Mouse (Mus musculus): ENCODE data around the gene Hoxd10.

The Hoxd10 gene

DNA sequence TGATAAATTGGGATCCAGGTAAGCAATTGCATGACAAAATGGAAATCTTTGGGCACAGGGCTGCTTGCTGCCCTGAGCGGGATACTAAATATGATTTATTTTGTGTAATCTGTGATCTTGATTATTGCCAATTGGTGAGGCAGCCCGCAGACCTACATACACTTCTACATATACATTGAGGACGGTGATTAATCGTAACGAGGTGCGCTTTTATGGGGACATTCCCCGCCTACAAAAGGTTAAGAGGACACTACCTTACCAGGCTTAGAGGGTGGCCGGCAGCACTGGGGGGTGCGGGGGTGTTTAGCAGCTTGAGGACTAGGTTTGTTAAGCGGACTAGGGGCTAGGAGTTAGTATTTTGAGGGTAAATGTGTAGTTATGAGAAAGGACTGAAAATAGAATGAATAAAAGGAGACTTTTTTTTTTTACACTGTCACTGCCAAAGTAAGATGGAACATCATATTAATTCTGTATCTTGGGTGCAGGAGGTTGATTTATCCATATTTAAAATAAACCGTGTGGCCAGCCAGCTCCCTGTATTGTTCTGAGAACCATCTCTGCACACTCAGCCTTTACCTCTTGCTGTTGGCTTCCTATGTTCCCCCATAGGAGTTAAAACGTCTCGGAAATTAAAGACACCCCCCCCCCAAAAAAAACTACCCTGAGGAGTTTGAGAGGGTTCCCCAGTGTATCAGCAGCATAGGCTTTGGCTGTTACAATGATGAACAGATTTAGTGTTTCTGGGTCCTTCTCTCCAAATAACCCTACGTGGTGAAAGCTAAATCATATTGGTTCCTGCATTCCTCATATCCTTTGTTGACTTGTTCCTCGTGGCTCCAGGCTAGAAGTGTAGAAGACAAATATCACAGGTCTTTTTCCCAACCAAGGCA is 45.2 kb downstream of the Hoxd10 start:
- in situ Hi-C loops (cut with MboI; ENCODE audit: low sequenced_read_pairs), result no loop called here

DNA sequence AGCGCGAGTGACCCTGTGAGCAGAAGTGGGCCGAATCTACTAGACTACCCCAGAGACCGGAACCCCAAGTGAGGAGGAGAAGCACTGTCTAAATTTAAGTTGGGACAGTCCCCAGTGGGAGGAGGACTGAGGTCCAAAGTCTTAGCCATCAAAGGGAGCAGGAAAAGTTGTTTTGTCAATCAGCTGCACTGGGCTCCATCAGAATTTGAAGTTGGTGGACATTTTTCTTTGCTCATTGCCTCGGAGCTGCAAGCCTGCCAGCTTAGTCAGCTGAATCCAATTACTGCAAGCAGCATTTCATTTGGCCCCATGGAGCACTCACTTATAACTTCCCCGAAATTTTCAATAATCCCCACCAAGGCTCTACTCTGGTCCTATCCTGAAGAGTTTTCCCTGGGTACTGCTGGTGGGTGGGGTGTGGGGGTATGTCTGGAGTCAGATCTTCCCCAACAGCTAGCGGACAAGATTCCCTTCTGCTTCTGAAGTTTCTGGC is 45.9 kb downstream of the Hoxd10 start:
- in situ Hi-C loops (cut with MboI; ENCODE audit: low sequenced_read_pairs), result no loop called here

DNA sequence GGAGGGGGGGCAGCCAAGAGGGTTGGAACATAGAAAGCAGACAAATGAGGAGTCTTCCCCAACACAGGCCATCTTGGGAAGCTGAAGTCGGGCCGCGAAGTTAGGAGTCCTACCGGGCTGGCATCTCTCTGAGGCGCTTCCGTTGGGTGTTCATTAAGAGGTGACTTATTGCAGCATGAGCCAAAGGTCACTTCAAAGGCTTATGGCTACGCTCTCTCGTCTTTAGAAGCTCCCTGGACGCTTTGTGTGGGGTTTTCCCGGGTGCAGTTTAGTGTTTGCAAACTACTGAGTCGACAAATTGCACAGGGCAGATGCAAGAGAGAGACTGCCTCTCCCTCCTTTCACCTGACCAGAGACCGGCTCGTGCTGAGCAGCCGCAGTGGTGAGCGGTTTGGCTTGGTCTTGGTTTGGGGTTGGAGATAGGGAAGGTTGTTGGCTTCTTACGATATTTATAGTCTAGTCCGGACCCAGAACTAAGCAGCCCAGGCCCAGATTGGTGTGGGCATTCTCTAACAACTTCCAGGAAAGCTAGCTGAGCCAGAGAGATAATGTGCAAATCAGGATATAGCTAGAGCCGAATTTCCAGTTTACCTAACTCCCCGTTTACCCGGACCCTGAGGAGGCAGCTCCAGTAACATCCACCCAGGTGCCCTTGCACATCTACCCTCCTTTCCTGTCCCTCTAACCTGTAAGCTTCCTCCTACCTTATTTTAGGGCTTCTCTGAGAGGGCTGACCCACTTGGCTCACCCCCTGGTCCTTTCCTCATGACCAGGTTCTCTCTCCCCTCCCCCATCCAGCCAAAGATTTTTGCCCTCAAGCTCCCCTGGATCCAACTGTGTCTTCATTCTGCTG is 47.1 kb downstream of the Hoxd10 start:
- in situ Hi-C loops (cut with MboI; ENCODE audit: low sequenced_read_pairs), result no loop called here

DNA sequence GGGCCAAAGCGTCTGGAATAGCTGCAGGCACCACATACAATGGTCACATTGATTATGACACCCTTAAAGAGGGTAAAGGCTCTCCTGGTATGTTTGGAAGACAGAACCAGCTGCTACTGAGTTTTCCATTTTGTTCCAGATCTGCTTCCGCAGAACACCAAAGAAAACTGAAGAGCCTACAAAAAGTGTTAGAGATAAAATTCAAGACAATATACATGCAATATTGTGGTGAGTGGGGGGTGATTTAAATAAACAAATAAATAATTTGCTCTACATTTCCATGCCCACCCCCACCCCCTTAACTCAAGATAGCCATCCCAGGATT is 47.7 kb downstream of the Hoxd10 start:
- in situ Hi-C loops (cut with MboI; ENCODE audit: low sequenced_read_pairs), result no loop called here

DNA sequence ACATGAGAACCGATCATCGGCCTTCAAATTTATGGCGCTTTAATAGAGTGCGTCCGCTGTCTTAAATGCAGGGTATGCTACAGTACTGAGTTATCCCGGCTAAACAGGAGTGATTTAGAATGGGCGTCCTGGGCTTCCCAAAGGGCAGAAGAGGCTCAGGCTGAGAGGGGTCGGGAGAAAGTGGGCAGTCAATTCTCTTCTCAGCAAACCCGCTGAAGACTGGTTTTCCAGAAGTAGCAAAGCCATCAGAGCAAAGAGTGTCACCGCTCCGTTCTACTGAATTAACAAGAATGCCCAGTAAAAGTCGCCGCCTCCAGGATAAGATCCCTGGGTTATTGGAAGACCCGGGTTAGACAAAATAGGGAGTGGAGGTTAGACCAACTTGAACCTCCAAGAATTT is 48.1 kb downstream of the Hoxd10 start:
- in situ Hi-C loops (cut with MboI; ENCODE audit: low sequenced_read_pairs), result no loop called here

DNA sequence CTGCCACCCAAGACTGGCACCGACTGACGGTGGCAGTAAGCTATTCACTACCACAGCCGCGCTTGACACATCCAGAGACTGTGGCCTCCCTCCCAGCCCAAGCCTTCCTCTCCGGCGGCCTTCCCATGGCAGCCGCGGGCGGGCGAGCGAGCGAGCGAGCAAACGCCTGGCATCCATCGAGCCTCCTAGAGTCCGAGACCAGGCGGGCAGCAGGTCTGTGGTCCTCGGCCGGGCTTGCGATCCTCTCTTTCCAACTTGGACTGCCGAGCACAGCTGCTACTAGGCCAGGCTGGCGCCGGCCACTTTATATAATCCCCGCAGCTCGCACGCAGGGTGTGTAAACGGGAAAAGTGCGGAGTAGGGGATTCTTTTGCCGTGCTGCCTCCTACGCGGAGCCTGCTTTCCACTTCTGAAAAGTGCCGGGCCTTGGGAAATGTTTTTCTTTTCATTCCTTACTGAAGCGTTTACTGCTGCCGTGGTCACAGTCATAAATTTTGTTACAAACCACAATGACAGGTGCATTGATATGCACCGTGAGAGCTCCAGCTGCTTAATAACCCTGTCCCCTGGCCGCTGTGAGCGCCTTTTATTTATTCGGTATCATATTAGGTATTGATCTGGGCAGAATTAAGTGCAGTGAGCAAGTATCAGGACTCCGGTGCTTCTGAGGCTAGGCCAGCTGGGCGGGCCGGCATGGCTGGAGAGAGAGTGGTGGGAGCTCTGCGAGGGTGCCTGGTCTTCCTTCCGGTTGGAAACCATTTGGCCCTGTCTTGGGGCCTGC is 48.8 kb downstream of the Hoxd10 start:
- in situ Hi-C loops (cut with MboI; ENCODE audit: low sequenced_read_pairs), result no loop called here

DNA sequence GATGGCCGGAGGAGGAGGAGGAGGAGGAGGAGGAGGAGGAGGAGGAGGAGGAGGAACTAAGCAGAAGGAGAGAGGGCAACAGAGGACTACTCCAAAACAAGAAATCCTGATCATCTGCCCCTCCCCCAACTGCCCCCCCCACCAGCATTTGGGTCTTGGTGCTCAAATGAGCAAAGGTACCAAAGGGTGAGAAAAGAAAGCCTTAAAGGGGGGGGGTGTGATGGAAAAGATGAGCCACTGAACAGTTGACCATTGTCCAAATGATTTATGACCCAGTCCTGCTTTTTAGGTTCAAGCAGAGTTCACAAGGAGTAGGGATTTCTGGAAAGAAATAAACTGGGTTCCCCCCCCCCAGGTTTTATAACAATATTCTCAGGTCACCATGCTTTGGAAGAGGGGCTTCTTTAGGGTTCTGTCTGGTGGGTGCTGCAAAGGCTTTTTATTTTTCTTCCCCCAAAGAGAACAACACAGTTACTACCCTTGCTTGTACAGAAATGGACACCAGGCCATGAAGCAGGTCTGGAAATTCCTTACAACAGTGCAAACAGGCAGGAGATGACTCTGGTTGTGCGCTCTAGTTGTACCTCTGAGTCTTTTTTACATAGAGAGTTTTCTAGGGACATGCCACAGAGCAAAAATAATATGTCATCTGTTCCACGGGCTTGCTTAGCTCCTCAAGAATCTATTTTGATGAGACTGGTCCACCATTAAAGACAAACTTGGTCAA is 49.7 kb downstream of the Hoxd10 start:
- in situ Hi-C loops (cut with MboI; ENCODE audit: low sequenced_read_pairs), result no loop called here

DNA sequence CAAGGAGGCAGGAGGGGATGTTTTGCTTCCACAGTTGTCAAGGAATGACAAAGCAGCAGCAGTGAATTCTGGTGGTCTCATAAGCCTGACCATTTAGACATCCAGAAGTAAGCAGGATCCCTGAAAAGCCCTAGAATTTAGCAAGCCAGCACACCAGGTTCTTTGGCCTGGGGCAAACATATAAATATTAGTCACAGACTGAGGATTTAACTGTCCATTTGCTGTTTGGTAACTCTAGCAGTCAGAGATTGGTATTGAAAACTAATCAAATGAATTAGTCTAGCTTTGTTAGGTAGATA is 50.2 kb downstream of the Hoxd10 start:
- in situ Hi-C loops (cut with MboI; ENCODE audit: low sequenced_read_pairs), result no loop called here
